Mouse (Mus musculus) embryonic facial prominence, embryonic 11.5 days (tissue): Measurements from ENCODE around the gene Nr1d2. TPM values are rescaled to one million over a fixed set of nuclear protein-coding genes. Genes with fewer than 3 reads are reported as not detected.
"Not testable (repeated sequence)": the region's sequence is repeated elsewhere in the genome, so short reads cannot be mapped to it uniquely, and the experiment has no call there.

Source experiments
- ATAC-seq: fragments of 200-750 bp; cut with Nextera tagmentation; replicated peaks from 2 replicates; pipeline ENCODE4 v1.8.0; 2017; ENCODE audit warnings: low read depth; ENCODE audit not compliant: insufficient number of reproducible peaks, low FRiP score, low TSS enrichment
- DNase-seq: peaks from one replicate; pipeline ENCODE4 v3.0.0-alpha.2; 2015; ENCODE audit warnings: low spot score
- H3K27ac ChIP-seq: fragments of 300-500 bp; sonication (generic); replicated peaks from 2 replicates; pipeline ENCODE4 v1.5.1; 2014; ENCODE audit warnings: mild to moderate bottlenecking, low read depth, low read length, control low read depth
- H3K27me3 ChIP-seq: fragments of 300-500 bp; sonication (generic); 2 replicates; pipeline ENCODE4 v1.6.1; 2014; ENCODE audit warnings: mild to moderate bottlenecking, low read length, moderate library complexity, mixed read lengths; ENCODE audit not compliant: control insufficient read depth, insufficient read depth
- H3K36me3 ChIP-seq: fragments of 300-500 bp; sonication (generic); replicated peaks from 2 replicates; pipeline ENCODE4 v1.6.1; 2014; ENCODE audit warnings: low read depth, mild to moderate bottlenecking, low read length, moderate library complexity, mixed read lengths; ENCODE audit not compliant: control insufficient read depth, insufficient read depth
- H3K4me1 ChIP-seq: fragments of 300-500 bp; sonication (generic); 2 replicates; pipeline ENCODE4 v1.6.1; 2014; ENCODE audit warnings: low read length, mixed read lengths; ENCODE audit not compliant: control insufficient read depth, insufficient read depth
- H3K4me2 ChIP-seq: fragments of 300-500 bp; sonication (generic); 2 replicates; pipeline ENCODE4 v1.6.1; 2014; ENCODE audit warnings: low read depth, mild to moderate bottlenecking, control low read depth, low read length, moderate library complexity
- H3K4me3 ChIP-seq: fragments of 300-500 bp; sonication (generic); 2 replicates; pipeline ENCODE4 v1.5.1; 2014; ENCODE audit warnings: low read depth, low read length, control low read depth
- H3K9ac ChIP-seq: fragments of 300-500 bp; sonication (generic); replicated peaks from 2 replicates; pipeline ENCODE4 v1.6.1; 2014; ENCODE audit warnings: mild to moderate bottlenecking, control low read depth, low read length
- H3K9me3 ChIP-seq: fragments of 300-500 bp; sonication (generic); replicated peaks from 2 replicates; pipeline ENCODE4 v1.6.1; 2016; ENCODE audit warnings: mild to moderate bottlenecking, low read length, inconsistent platforms, mixed read lengths; ENCODE audit not compliant: control insufficient read depth
- WGBS: fragments of 180-500 bp; shearing (Covaris S2); extraction: QIAGEN DNeasy Blood & Tissue Kit; methylation state at CpG from one replicate; pipeline ENCODE4 v1.1.7; 2014; 5-methylcytosine and 5-hydroxymethylcytosine counted together
- polyA plus RNA-seq: library from polyadenylated mRNA; unstranded; fragments of >200 nt; fragmentation: Nextera tagmentation; extraction: Ambion mirVana; gene quantifications from 2 replicates; pipeline ENCODE4 v1.2.1, GENCODE M21; 2014

Nr1d2 gene
- polyA plus RNA-seq, 1 experiment from 2014 or later = 7.0 TPM

DNA sequence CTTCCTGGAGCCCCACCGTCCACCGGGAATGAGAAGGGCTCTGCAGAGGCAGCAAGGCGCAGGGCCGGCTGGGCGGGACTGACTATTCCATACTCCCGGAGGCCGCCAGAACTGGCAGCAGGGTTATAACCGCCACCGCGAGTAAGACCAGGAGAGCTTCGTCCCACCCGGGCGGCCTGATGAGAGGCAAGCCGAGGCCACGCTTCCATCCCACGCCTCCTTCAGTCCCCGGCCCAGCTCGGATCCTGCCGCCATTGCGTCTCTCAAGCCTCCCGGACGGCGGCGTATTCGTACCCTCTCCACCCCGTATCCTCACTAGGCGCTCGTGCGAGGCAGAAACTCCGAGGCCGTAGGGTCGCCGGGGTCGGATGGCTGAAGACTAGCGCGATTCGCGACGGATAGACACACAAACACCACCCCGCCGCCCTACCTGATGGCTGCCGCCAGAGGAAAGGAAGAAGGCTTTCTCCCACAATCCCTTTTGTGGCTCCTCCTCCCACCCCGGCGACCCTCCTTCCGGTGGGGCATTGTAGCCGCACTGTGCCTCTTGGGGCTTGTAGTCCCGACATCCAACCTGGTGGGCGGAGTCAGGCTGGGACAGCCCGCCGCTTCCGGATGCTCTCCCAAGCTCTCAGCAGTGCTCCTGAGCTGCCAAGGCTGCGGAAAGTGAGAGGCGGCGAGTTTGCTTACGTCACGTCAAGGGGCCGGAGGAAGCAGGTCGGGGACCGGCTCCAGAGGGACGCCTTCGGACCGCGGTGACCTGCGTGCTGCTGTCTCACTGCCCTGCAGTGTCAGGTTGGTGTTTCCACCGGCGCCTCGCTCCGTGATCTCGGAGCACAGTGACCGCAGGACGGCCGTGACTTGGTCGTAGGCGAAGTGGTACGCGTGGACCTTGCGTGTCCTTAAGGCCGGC, 31.9 kb upstream of the Nr1d2 start, which contains the start of the genes Nkiras1 and Rpl15:
Nkiras1 (plus strand) TSS at position 608 of the 913 bp plus-strand sequence.
Rpl15 (minus strand) TSS at position 863 of the 913 bp plus-strand sequence.
- WGBS = under 1% methylated on average over 77 of the region's 78 CpGs

DNA sequence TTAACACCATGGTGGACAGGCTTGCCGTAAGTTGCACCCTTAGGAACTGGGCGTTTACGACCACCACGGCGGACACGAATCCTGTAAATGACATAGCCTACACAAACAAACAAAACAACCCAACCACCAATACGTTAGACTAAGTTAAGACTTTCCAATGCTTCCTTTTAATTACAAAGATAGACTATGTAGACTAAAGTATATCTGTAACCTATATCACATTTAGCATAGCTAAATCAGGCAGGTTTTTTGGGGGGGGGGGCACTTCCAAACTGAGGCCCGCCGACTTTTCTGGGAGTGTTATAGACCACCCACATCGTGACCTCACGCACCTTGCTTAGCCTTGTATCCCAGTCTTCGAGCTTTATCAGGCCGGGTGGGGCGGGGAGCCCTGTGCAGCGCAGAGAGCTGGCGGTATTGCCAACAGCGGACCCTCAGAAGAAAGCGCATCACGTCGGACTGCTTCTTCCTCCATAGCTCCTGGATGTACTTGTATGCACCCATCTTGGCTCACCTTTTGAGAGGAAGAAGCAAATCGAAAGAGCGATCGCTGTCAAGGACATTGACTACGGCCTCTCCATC, 31.1 kb upstream of the Nr1d2 start:
- not testable (repeated sequence) for H3K27me3 ChIP-seq, H3K9me3 ChIP-seq, H3K36me3 ChIP-seq, ATAC-seq, H3K4me1 ChIP-seq
- H3K9ac ChIP-seq = peak overlapping the region; percentile 97
- peak overlapping the region; percentile 48; the same call in 1 of the 2 replicates for H3K27ac ChIP-seq
- H3K4me3 ChIP-seq = peak overlapping the region; percentile 87
- DNase-seq = peak; percentile 30
- peak overlapping the region; percentile 67 for H3K4me2 ChIP-seq
- under 1% methylated on average over 19 of the region's 24 CpGs for WGBS

More for the DNA sequence above, 31.9 kb upstream of the Nr1d2 start, which contains the start of the genes Nkiras1 and Rpl15:
- Histone ChIP-seq H3K27me3 (no peaks in the 10 kb centered on the region), H3K4me3 (peak within 1 kb of the TSS; percentile 87), H3K4me1 (no peaks in the 10 kb centered on the region), H3K27ac (peak within 1 kb of the TSS; percentile 48), H3K4me2 (peak within 1 kb of the TSS; percentile 67), H3K36me3 (peaks cover 6% of the 10 kb centered on the region; the same call in 1 of the 2 replicates), H3K9me3 (no peaks in the 10 kb centered on the region), H3K9ac (peak within 1 kb of the TSS; percentile 97)
- DNase-seq (peak; percentile 98), ATAC-seq (peak; percentile 100)

DNA sequence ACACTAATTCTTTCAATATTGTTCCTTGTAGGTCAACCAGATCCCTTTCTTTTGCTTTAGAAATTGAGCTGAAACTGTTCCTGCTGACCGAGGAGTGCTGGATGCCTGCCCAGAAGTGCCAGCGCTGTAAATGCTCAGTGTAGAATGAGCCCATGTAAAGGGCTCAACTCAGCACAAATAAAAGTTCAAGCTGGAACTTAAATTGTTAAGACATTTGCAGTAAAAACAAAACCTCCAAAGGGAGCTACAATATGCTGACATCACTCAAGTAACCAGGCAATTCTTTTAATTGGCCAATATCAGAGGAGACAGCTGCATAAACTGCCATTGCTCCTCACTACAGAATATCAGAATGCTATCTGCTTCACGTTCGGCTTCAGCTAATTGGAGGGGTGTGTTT, 24.5 kb upstream of the Nr1d2 start:
- Histone ChIP-seq H3K4me2 (no peak overlapping the region), H3K9ac (no peak overlapping the region), H3K27me3 (no peaks in the 10 kb centered on the region), H3K36me3 (peaks cover 6% of the 10 kb centered on the region; the same call in 1 of the 2 replicates), H3K4me1 (no peaks in the 10 kb centered on the region), H3K9me3 (no peaks in the 10 kb centered on the region), H3K4me3 (no peak overlapping the region), H3K27ac (no peak overlapping the region)
- DNase-seq = no peak
- no peak for ATAC-seq
- 62% methylated on average over 4 of the region's 4 CpGs for WGBS

DNA sequence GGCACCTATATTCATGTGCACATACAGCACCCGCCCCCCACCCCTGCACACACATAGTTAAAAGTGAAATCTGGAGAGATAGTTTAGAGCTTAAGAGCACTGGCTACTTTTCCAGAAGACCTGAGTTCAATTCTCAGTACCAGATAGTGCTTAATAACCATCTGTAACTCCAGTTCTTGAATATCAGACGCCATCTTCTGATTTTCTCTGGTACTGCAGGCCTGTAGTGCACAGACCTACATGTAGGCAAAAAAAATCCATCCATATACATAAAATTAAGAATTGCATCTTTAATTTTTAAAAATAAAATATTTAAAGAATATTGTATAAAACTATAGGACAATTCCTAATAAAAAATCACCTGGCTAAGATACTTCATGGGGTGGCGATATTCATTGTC, 22.3 kb upstream of the Nr1d2 start:
- 79% methylated on average over 3 of the region's 3 CpGs for WGBS
- ATAC-seq (no peak), DNase-seq (no peak)
- Histone ChIP-seq H3K4me3 (no peak overlapping the region), H3K27me3 (no peaks in the 10 kb centered on the region), H3K9me3 (no peaks in the 10 kb centered on the region), H3K27ac (no peak overlapping the region), H3K4me1 (no peaks in the 10 kb centered on the region), H3K36me3 (no peaks in the 10 kb centered on the region; the same call in 1 of the 2 replicates), H3K9ac (no peak overlapping the region), H3K4me2 (no peak overlapping the region)

DNA sequence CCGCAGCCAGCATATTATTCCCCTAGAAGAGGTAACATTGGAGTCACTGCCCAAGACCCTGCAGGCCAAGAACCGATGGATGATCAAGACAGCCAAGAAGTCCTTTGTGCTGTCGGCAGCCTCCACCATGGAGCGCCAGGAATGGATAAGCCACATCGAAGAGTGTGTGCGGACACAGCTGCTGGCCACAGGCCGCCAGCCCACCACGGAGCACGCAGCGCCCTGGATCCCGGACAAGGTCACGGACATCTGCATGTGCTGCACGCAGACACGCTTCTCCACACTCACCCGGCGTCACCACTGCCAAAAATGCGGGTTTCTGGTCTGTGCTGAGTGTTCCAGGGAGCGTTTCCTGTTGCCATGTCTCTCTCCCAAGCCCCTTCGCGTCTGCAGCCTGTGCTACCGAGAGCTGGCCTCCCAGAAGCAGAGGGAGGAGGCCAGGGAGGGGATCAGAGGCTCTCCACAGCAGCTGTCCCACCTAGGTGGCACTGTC, 3.8 kb upstream of the Nr1d2 start:
- Histone ChIP-seq H3K4me1 (no peaks in the 10 kb centered on the region), H3K36me3 (no peaks in the 10 kb centered on the region), H3K4me2 (no peak overlapping the region), H3K9me3 (no peaks in the 10 kb centered on the region), H3K9ac (no peak overlapping the region), H3K27ac (no peak overlapping the region), H3K27me3 (no peaks in the 10 kb centered on the region), H3K4me3 (no peak overlapping the region)
- DNase-seq (no peak), ATAC-seq (no peak)
- 89% methylated on average over 21 of the region's 21 CpGs for WGBS

DNA sequence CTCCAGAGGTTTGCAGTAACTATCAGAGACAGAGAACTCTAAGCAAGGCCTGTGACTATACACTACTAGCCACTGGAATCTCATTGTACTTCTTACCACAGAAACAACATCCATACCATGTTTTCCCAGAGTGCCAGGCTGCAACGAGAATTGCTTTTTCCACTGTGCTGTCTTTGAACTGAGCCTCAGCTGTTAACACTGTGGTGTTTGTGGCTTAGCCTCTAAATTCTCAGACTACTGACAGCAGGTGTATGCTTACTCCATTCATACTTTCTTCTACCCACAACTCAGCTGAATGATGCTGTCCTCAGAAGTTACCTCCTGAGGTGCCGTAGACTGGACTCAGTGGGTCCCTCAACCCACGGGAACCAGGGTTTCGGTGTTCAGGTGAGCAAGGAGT, 2.9 kb upstream of the Nr1d2 start:
- no peak overlapping the region for H3K4me2 ChIP-seq
- no peaks in the 10 kb centered on the region for H3K9me3 ChIP-seq
- no peaks in the 10 kb centered on the region for H3K4me1 ChIP-seq
- no peak for ATAC-seq
- WGBS = 89% methylated on average over 4 of the region's 4 CpGs
- H3K36me3 ChIP-seq = no peaks in the 10 kb centered on the region
- DNase-seq = no peak
- no peaks in the 10 kb centered on the region for H3K27me3 ChIP-seq
- no peak overlapping the region for H3K4me3 ChIP-seq
- no peak overlapping the region for H3K27ac ChIP-seq
- no peak overlapping the region for H3K9ac ChIP-seq

DNA sequence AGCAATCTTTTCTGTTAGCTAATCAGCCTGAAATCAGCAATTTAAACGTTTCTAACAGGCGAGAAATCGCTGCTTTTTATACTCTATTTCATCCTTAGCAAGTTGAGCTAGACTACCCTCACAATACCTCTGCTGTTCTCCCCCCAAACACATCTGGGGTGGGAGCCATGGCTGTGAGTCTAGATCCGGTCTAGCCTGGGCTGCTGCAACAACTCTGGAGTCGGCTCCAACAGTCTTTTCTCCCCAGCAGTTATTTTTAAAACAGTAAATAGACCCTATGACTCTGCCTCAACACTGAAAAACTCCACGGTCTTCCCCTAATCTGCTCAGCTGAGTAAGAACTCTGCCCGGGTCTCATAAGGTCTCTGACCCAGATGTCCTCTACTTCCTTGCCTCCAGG, 1.2 kb upstream of the Nr1d2 start:
- DNase-seq = no peak
- H3K4me2 ChIP-seq = no peak overlapping the region
- no peaks in the 10 kb centered on the region for H3K9me3 ChIP-seq
- no peak overlapping the region for H3K9ac ChIP-seq
- no peak overlapping the region for H3K4me3 ChIP-seq
- no peaks in the 10 kb centered on the region for H3K4me1 ChIP-seq
- WGBS = 52% methylated on average over 7 of the region's 7 CpGs
- no peak for ATAC-seq
- H3K27me3 ChIP-seq = no peaks in the 10 kb centered on the region
- H3K36me3 ChIP-seq = no peaks in the 10 kb centered on the region
- no peak overlapping the region for H3K27ac ChIP-seq
